Mouse (Mus musculus) A20 (cell line): ENCODE measurements around the gene Caap1.

Source experiments
- DNase-seq: peaks from one replicate; pipeline ENCODE4 v3.0.0-alpha.2; 2011; ENCODE audit warnings: low read depth, low spot score

Gene Caap1

DNA sequence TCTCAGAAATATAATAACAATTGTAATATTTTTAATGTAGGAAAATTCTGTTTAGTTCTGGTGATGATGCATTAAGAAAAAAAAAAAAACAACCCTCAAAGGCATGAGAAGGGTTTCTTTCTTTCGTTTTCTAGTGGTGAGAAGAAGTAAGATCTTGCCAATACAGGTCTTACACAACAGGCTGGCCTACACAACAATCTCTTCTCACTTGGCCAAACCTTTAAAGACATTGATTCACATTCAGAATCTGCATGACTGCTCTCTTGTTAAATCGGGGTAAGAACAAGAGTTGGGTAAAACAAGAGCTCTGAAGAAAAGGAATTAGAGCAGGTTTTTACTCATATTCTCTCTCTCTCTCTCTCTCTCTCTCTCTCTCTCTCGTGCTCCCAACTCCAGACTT is 41.2 kb downstream of the Caap1 start:
- DNase-seq, result no peak

DNA sequence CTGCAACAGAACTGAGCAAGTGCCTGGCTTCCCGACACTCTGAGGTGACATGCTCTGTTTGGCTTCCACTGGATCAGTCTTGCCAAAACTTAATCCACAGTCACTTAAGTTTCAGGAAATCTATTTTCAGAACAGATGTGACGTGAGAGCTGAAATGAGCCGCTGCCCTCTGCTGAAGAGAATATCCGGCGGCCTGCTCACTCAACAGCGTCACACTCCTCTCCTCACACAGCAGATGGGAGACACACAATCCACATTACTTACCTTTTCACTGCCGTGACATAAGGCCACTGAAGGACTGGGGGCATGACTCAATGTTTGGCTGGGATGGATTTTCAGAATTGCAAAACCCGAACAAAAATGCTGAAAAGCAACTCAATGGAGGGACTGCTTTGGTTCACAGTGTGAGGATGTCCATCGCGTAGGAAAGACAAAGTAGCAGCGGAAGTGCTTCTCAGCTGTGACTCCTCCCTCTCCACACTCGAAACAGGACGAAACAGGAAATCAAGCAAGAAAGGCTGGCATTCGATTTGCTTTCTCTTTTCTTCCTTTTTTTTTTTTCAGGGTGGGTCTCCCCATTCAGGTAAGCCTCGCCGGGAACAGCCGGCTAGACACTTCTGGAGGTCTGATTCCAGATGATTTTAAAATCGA is 79.7 kb downstream of the Caap1 start:
- no peak for DNase-seq

DNA sequence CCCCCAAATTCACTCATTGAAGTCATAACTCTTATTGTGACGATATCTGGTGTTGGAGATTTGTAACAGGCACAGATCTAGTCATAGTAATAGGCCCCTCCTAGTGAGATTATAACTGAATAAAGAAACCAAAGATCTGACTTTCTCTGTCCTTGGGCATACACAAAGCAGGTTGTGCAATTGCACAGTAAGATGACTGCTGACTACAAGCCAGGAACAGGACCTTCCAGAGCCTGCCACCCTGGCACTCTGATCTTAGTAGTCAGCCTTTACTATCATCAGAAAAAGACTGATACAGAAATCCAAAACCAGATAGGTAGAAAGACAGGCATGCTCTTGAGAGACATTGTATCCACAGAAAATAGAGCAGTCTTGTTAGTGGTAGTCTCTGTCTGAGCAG is 83.3 kb downstream of the Caap1 start:
- DNase-seq, result no peak

DNA sequence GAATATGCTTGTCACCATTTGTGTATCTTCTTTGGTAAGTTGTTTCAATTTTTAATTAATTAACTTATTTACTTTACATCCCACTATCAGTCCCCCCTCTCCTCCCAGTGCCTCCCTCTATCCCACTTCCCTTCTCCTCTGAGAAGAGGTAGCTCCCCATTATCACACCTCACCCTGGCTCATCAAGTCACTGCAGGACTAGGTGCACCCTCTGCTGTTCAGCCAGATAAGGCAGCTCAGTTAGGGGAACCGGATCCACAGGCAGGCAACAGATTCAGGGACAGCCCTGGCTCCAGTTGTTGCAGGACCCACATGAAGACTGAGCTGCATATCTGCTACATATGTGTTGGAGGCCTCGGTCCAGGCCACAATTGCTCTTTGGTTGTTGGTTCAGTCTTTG is 97.2 kb downstream of the Caap1 start:
- DNase-seq, result no peak

DNA sequence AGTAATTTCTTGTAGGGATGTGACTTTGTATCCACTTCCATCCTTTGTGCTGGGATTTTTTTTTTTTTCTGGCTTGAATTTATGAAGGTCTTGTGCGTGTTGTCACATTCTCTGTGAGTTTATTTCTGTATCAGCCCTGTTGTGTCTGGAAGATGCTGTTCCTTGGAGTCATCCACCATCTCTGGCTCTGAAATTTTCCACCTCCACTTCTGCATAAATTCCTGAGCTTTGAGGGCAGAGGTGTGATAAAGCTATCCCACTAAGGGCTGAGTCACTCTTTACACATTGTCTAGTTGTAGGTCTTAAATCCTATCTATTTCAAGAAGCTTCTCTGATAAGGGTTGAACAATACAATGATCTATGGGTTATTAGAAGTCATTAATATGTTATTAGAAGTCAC is 101.7 kb downstream of the Caap1 start:
- DNase-seq, result no peak
